Mouse (Mus musculus) urinary bladder, adult 2 months (tissue): ENCODE results near the gene Wdr76. TPM values are rescaled to one million over a fixed set of nuclear protein-coding genes. Genes with fewer than 3 reads are reported as not detected.
"Not testable (repeated sequence)": the region's sequence is repeated elsewhere in the genome, so short reads cannot be mapped to it uniquely, and the experiment has no call there.

ENCODE experiments used
- DNase-seq: peaks from one replicate; pipeline ENCODE4 v3.0.0; 2022; ENCODE audit warnings: low spot score
- polyA plus RNA-seq: library from polyadenylated mRNA; depleted of rRNA; stranded (reverse); fragments of >200 nt; gene quantifications from 2 replicates; pipeline ENCODE4 v1.2.3, GENCODE M21; 2012; rRNA removed

Gene Wdr76
- 3.7 and 4.1 TPM in 2 replicates for polyA plus RNA-seq

DNA sequence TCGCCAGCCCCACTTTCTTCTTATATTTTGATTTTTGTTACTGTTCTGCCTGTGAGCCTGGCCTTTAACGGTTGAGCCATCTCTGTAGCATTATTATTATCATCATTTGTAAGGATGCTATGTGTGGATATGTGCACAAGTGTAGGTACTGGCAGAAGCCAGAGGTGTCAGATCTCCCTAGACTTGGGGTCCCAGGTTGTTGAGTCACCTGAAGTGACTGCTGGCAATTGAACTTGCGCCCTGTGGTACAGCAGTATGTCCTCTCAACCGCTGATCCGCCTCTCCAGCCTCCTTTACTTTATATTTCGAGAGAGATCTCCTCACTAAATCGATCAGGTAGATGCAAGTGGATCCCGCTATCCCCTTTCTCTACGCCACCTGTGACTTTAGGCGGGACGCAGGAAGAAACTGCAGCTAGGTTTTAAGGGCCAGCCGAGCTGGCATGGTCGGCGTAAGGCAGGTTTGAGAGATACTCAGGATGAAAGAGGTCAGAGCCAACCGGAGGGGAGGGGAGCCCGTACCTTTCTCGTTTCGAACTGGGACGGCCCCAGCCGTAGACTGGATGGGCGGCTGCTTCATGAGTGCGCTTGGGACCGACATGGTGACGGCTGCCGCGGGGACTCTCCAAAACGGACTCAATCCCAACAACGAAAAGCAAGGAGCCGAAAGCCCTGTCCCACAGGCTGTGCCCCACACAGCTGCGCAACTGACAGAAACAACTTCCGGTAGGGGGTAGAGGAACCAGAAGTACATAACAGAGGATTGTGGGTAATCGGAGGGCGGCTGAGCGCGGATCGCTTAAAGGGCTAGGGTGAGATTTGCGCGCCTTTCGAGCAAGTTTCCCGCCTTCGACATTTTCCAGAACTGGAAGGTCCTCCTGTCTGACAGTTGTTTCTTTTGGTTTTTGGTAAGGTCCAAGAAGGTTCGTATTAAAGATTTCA lies at the start of gene Wdr76, which contains the start of gene Mfap1a:
TSS of gene Wdr76 (plus strand) at position 782 of the 941 bp plus-strand sequence.
TSS of gene Mfap1a (minus strand) at position 724 of the 941 bp plus-strand sequence.
- DNase-seq, result peak; percentile 65

DNA sequence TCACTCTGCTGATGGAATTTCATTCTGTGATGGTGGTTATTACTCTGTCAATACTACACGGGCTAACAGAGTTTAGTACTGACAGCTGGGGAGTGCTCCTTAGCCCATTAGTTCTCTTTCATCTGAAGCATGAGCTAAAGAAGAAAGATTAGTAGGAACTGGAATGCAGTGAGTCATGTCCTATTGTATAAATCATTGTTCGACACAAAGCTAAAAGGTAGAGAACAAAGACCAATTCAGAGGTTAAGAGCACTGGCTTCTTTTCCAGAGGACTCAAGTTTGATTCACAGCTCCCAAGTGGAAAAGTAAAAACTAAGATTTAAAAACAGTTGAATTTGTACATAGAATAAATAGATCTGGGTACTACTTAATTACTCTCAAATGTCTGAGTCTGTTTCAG lies 46.5 kb upstream of the Wdr76 start:
- DNase-seq, result no peak

DNA sequence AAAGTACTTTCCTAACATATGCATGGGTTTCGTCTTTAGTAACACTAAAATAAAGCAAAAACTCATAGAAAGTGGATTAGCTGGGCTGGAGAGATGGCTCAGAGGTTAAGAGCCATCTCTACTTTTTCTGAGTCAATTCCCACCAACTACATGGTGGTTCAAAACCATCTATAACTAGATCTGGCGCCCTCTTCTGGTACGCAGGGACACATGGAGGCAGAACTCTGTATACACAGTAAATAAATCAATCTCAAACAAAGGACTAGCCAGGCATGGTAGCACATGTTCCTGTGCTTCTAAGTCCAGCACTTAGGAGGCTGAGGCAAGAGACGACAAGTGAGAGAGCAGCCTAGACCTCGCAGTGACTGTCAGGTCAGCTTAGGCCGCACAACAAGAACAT lies 37.5 kb upstream of the Wdr76 start:
- not testable (repeated sequence) for DNase-seq

GRCm38 (mm10) chr2:121472783-121473182 lies 33.7 kb upstream of the Wdr76 start:
- not testable (repeated sequence) for DNase-seq

- peak; percentile 51 for DNase-seq
These were observed 33.0 kb upstream of the Wdr76 start, which contains the start of gene Mfap1b for GRCm38 (mm10) chr2:121473301-121474179. Gene Mfap1b (minus strand): TSS chr2:121474067.

GRCm38 (mm10) chr2:121474180-121474535 lies 32.4 kb upstream of the Wdr76 start:
- DNase-seq, result no peak

DNA sequence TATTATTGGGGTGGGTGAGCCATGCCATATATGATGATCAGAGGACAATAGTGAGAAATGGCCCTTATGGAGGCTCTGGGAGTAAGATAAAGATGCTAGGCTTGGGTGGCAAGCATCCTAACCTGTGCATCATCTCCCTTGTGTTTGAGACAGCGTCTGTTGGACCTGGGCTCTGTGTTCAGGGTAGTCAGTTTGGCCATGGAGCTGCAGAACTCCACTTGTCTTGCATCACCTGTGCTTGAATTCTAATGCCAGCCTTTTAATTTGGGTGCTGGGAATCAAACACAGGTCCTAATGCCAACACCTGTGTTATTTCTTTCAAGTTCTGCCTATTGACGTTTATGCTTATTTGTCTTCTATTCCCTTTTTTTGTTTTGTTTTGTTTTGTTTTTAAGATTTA lies 31.2 kb upstream of the Wdr76 start:
- not testable (repeated sequence) for DNase-seq

GRCm38 (mm10) chr2:121477491-121478266 lies 28.8 kb upstream of the Wdr76 start:
- no peak for DNase-seq

DNA sequence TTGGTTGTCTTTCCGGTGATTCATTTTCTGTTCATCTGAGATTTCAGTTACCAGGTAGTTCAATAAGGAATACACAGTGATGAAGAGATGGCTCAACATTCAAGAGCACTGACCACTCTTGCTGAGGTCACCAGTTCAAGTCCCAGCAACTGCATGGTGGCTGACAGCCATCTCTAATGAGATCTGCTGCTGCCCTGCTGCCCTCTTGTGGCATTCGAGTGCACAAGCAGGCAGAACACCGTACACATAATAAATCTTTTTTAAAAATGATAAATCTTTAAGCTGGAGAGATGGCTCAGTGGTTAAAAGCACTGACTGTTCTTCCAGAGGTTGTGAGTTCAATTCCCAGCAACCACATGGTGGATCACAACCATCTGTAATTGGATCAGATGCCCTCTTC lies 26.0 kb upstream of the Wdr76 start:
- no peak for DNase-seq

- not testable (repeated sequence) for DNase-seq
These were observed 25.6 kb upstream of the Wdr76 start for GRCm38 (mm10) chr2:121480916-121481315.

DNA sequence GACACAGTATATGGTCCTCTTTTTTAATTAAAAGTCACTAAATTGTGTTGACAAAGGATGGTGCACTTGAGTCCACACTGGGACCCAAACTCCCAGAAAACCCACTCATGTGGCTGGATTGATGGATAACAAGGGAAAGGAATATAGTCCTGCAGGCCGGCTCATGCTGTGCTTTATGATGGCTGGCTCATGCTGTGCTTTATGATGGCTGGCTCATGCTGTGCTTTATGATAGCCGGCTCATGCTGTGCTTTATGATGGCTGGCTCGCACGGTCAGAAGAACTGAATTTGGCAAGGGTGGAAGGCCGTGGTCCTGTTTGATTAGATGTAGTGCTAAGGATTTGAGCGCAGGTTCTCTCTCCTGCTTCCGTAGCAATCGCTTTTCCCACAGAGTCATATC lies 22.9 kb upstream of the Wdr76 start:
- DNase-seq, result no peak

- not testable (repeated sequence) for DNase-seq
These were observed 22.1 kb upstream of the Wdr76 start for GRCm38 (mm10) chr2:121484403-121484802.

- not testable (repeated sequence) for DNase-seq
These were observed 5.0 kb upstream of the Wdr76 start for GRCm38 (mm10) chr2:121501550-121501949.

DNA sequence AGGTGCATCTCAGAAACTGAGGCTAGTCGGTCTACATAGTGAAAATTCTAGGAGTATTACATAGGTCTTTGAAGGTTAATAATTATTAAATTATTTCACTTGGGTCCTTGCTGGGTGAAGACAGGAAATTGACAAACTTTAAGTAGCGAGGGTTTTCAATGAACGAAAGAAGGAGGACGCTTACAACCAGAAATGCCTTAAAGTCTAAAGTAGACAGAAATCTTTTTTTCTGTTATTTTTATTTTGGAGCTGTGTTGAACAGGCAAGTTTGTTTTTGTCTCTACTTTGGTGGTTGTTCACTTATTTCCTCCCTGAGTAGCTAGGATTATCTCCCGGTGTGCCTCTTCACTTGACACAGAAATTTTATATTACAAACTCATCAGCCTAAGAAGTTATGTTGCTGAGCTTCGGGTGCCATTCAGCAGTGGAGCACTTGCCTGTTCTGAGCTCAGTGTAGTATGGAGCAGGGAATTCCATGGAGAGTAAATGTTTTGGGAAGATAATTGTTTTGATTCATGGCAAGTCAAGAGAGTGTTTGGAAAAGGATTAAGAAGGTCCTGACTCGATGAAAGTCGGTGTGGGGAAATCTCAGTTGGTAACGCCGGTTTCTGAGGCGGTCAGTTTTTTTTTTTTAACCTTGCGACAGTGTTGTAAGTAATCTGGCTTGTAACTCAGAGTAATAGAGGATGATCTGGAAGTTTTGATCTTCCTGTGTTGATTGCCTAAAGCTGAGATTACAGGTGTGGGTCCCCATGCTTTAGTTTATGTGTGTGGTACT lies 839 bp downstream of the Wdr76 start:
- DNase-seq, result no peak

DNA sequence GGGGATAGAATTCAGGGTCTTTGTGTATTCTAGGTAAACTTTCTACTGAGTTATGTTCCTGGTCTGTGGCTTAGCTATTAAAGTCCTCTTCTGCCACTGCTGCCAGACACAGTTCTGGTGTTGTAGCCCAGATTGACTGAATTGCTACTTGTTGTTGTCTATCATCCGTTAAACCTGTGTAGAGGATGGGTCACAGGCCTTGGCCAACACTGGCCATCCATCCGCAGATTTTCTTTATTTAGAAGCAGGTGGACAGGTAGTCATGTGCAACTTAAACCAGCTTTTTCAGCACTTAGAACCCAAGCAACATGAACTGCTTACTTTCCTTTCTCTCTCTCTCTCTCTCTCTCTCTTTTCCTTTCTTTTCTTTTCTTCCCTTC lies 1.4 kb downstream of the Wdr76 start:
- no peak for DNase-seq

- DNase-seq, result peak; percentile 54
These were observed 3.1 kb downstream of the Wdr76 start for GRCm38 (mm10) chr2:121509584-121509983.

DNA sequence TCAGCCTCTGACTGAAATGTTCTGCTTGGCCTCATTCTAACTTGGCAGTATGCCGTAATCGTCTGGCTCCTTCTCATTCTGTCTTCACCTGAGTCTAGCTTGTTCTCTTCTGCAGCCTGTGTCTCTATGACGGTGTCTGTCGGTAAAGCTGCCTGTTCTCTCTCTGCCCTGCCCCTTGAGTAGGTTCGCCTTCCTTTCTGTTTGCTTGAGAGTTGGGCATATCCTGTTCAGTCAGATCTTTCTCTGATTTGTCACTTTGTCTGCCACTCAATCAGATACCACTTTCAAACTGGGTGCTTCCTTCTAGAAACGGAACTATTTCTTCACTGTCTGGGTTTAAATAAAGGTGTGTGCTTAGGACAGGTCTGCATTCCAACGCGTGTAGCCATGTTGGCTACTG lies 4.9 kb downstream of the Wdr76 start:
- DNase-seq, result no peak

- not testable (repeated sequence) for DNase-seq
These were observed 6.7 kb downstream of the Wdr76 start for GRCm38 (mm10) chr2:121512991-121513765.

- DNase-seq, result no peak
These were observed 7.7 kb downstream of the Wdr76 start for GRCm38 (mm10) chr2:121514211-121514610.

DNA sequence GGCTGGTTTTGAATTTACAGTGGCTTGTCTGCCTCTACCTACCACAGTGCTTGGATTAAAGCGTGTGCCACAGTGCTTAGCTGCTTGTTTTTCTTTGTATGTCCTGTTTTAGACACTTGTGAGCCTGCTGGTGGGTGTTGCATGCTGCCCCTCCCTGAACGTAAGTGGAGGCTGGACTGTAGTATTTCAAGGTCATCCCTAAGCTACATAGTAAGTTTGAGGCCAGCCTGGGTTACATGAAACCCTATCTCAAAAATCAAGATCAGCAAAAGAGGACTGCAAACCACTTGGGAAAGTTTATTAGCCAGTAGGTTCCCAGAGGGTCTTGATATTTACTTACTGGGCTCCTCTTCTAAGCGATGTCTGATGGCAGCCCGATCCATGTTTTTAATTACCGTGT lies 11.6 kb downstream of the Wdr76 start:
- DNase-seq, result no peak
